Mouse (Mus musculus) embryonic facial prominence, embryonic 10.5 days (tissue): ENCODE results near the gene Ahnak. TPM values are rescaled to one million over a fixed set of nuclear protein-coding genes. Genes with fewer than 3 reads are reported as not detected.
"Not testable (repeated sequence)": the region's sequence is repeated elsewhere in the genome, so short reads cannot be mapped to it uniquely, and the experiment has no call there.

Experiments used
- DNase-seq: peaks from one replicate; pipeline ENCODE4 v3.0.0-alpha.2; 2017; ENCODE audit warnings: low spot score
- H3K27ac ChIP-seq: fragments of 300-500 bp; sonication (generic); replicated peaks from 2 replicates; pipeline ENCODE4 v1.5.1; 2016; ENCODE audit warnings: mild to moderate bottlenecking
- H3K27me3 ChIP-seq: fragments of 300-500 bp; sonication (generic); replicated peaks from 2 replicates; pipeline ENCODE4 v1.6.1; 2016; ENCODE audit warnings: low read depth, mild to moderate bottlenecking; ENCODE audit not compliant: poor library complexity, severe bottlenecking
- H3K36me3 ChIP-seq: fragments of 300-500 bp; sonication (generic); replicated peaks from 2 replicates; pipeline ENCODE4 v1.6.1; 2016; ENCODE audit warnings: mild to moderate bottlenecking, moderate library complexity
- H3K4me1 ChIP-seq: fragments of 300-500 bp; sonication (generic); 2 replicates; pipeline ENCODE4 v1.6.1; 2016
- H3K4me3 ChIP-seq: fragments of 300-500 bp; sonication (generic); 2 replicates; pipeline ENCODE4 v1.5.1; 2016; ENCODE audit warnings: mild to moderate bottlenecking, moderate library complexity
- H3K9me3 ChIP-seq: fragments of 300-500 bp; sonication (generic); 2 replicates; pipeline ENCODE4 v1.6.1; 2016; ENCODE audit warnings: mild to moderate bottlenecking
- WGBS: fragments of 180-500 bp; shearing (Covaris S2); methylation state at CpG from one replicate; pipeline ENCODE4 v1.1.7; 2016; 5-methylcytosine and 5-hydroxymethylcytosine counted together
- polyA plus RNA-seq: library from polyadenylated mRNA; unstranded; fragments of >200 nt; fragmentation: Nextera tagmentation; extraction: Ambion mirVana; gene quantifications from 2 replicates; pipeline ENCODE4 v1.2.1, GENCODE M21; 2016

Gene Ahnak
- polyA plus RNA-seq, 1 experiment from 2014 or later = 10.0 TPM

- 5% methylated on average over 46 of the region's 46 CpGs for WGBS
- H3K4me3 ChIP-seq = peak within 1 kb of the TSS; percentile 88
- H3K27ac ChIP-seq = peak within 1 kb of the TSS; percentile 87
- H3K27me3 ChIP-seq = no peaks in the 10 kb centered on the region
- peaks cover 80% of the 10 kb centered on the region for H3K36me3 ChIP-seq
- no peaks in the 10 kb centered on the region for H3K9me3 ChIP-seq
- DNase-seq = peak; percentile 89
- H3K4me1 ChIP-seq = peaks cover 26% of the 10 kb centered on the region
These were observed 35.7 kb upstream of the Ahnak start, which contains the start of gene Tut1 for GRCm38 (mm10) chr19:8953135-8954039. TSS of gene Tut1 (plus strand) at chr19:8953847.

DNA sequence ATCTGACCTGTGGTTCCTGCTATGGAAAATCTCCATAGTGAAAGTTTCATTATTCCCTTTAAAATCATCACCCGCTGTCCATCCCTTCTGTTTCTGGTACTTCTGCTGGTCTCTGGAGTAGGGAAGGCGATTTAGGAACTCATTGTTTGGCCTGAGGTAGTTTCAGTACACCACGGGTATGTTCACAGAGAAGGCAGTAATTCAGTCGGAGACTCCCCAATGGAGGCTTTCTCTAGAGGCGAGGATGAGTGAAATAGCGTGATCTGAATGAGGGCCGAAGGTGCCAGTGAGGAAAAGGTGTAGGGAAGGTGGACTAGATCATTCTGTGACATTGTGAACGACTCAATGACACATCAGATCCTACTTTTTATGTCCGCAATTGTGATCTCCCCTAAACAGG is 34.9 kb upstream of the Ahnak start:
- DNase-seq = no peak
- Histone ChIP-seq H3K27me3 (no peaks in the 10 kb centered on the region), H3K9me3 (no peaks in the 10 kb centered on the region), H3K4me1 (peaks cover 26% of the 10 kb centered on the region), H3K27ac (peak overlapping the region; percentile 87), H3K4me3 (peak overlapping the region; percentile 88), H3K36me3 (peaks cover 80% of the 10 kb centered on the region)
- WGBS = 7% methylated on average over 9 of the region's 9 CpGs

DNA sequence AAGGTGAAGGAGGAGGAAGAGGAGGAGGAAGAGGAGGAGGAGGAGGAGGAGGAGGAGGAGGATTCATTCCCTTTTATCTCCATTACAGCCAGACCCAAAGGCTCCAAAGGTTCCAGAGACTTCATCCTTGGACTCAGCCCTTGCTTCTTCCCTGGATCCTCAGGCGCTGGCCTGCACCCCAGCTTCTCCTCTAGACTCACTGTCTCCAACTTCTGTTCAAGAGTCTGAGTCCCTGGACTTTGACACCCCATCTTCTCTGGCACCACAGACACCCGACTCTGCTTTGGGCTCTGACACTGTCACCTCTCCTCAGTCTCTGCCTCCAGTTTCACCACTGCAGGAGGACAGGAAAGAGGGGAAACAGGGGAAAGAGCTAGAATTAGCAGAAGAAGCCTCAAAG is 26.8 kb upstream of the Ahnak start:
- H3K4me3 ChIP-seq = no peak overlapping the region
- no peaks in the 10 kb centered on the region for H3K27me3 ChIP-seq
- WGBS = 89% methylated on average over 2 of the region's 2 CpGs
- H3K36me3 ChIP-seq = peaks cover 90% of the 10 kb centered on the region
- no peak overlapping the region for H3K27ac ChIP-seq
- peaks cover 14% of the 10 kb centered on the region for H3K4me1 ChIP-seq
- no peak for DNase-seq
- no peaks in the 10 kb centered on the region for H3K9me3 ChIP-seq

- H3K27ac ChIP-seq = peak overlapping the region; percentile 88; the same call in 1 of the 2 replicates
These were observed 24.0 kb upstream of the Ahnak start for GRCm38 (mm10) chr19:8965075-8965474.

DNA sequence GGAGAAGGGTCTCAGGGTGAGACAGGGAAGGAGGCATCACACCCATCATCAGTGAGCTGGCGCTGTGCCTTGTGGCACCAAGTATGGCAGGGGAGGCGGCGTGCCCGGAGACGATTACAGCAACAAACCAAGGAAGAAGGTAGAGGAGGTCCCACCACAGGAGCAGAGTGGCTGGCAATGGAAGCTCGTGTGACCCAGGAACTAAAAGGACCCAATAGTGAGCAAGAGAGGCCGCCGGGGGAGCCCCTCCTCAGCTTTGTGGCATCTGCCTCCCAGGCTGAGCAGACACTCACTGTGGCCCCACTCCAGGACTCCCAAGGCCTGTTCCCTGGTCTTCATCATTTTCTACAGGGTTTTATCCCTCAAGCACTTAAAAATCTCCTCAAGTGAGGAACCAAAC is 23.3 kb upstream of the Ahnak start:
- Histone ChIP-seq H3K27ac (peak overlapping the region; percentile 88), H3K4me3 (peak overlapping the region; percentile 91), H3K27me3 (no peaks in the 10 kb centered on the region), H3K36me3 (peaks cover 79% of the 10 kb centered on the region), H3K4me1 (peaks cover 24% of the 10 kb centered on the region), H3K9me3 (no peaks in the 10 kb centered on the region)
- DNase-seq = no peak
- 78% methylated on average over 8 of the region's 8 CpGs for whole genome bisulfite sequencing

More at GRCm38 (mm10) chr19:8965075-8965474, 24.0 kb upstream of the Ahnak start:
- no peaks in the 10 kb centered on the region for H3K9me3 ChIP-seq
- 89% methylated on average over 11 of the region's 11 CpGs for WGBS
- no peak for DNase-seq
- H3K4me1 ChIP-seq = peaks cover 24% of the 10 kb centered on the region
- H3K36me3 ChIP-seq = peaks cover 79% of the 10 kb centered on the region
- no peaks in the 10 kb centered on the region for H3K27me3 ChIP-seq
- H3K4me3 ChIP-seq = peak overlapping the region; percentile 91

GRCm38 (mm10) chr19:8966198-8966589 is 22.9 kb upstream of the Ahnak start:
- no peaks in the 10 kb centered on the region for H3K27me3 ChIP-seq
- H3K4me1 ChIP-seq = peaks cover 24% of the 10 kb centered on the region
- no peaks in the 10 kb centered on the region for H3K9me3 ChIP-seq
- H3K27ac ChIP-seq = peak overlapping the region; percentile 88
- WGBS = 48% methylated on average over 5 of the region's 5 CpGs
- peak overlapping the region; percentile 91 for H3K4me3 ChIP-seq
- no peak for DNase-seq
- peaks cover 79% of the 10 kb centered on the region for H3K36me3 ChIP-seq

- under 1% methylated on average over 52 of the region's 52 CpGs for WGBS
- peaks cover 79% of the 10 kb centered on the region for H3K36me3 ChIP-seq
- H3K4me1 ChIP-seq = peaks cover 24% of the 10 kb centered on the region
- H3K27ac ChIP-seq = peak within 1 kb of the TSS; percentile 88
- no peaks in the 10 kb centered on the region for H3K27me3 ChIP-seq
- peak; percentile 100 for DNase-seq
- H3K4me3 ChIP-seq = peak within 1 kb of the TSS; percentile 91
- H3K9me3 ChIP-seq = no peaks in the 10 kb centered on the region
These were observed 22.3 kb upstream of the Ahnak start, which contains the start of gene Eef1g for GRCm38 (mm10) chr19:8966590-8967372. TSS of gene Eef1g (plus strand) at chr19:8967041.

DNA sequence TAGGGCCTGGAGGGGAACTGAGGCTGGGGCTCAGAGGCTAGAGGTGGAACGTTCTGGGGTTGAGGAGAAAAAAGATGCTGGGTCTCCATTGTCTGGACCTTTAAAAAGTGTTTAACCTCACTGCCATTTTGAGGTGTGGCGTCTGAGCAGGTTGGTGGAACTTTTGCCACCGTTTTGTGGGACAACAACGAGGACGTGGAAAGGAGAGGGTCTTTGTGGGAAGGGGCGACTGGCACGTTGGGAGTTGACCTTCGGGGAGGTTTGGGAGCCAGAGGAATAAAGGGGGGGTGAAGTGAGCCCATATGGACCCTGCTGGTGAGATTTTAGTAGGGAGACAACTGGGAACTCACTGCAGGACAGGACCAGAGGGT is 21.7 kb upstream of the Ahnak start:
- WGBS = under 1% methylated on average over 8 of the region's 8 CpGs
- peaks cover 79% of the 10 kb centered on the region for H3K36me3 ChIP-seq

DNA sequence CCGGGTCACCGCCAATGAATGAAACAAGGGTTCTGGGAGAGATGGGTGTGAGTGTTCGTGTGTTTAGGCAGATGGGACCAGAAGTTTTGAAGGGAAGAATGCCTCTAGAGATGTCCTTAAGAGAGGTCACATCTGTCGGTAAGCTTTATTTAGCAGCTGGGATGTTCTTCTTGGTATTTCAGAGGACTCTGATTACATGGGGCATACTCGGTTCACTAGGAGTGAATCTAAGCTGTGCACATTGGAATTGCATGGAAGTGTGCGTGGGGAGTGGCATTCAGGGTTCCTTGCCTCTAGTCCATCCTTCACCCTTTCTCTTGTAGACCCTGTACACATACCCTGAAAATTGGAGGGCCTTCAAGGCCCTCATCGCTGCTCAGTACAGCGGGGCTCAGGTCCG is 21.2 kb upstream of the Ahnak start:
- no peaks in the 10 kb centered on the region for H3K9me3 ChIP-seq
- peak overlapping the region; percentile 91 for H3K4me3 ChIP-seq
- WGBS = 8% methylated on average over 9 of the region's 9 CpGs
- peaks cover 24% of the 10 kb centered on the region for H3K4me1 ChIP-seq
- H3K36me3 ChIP-seq = peaks cover 79% of the 10 kb centered on the region
- DNase-seq = no peak
- no peaks in the 10 kb centered on the region for H3K27me3 ChIP-seq
- H3K27ac ChIP-seq = peak overlapping the region; percentile 88

More for the DNA sequence above, 21.7 kb upstream of the Ahnak start:
- no peak for DNase-seq
- H3K9me3 ChIP-seq = no peaks in the 10 kb centered on the region
- H3K27me3 ChIP-seq = no peaks in the 10 kb centered on the region
- H3K4me1 ChIP-seq = peaks cover 24% of the 10 kb centered on the region
- H3K27ac ChIP-seq = peak overlapping the region; percentile 88
- H3K4me3 ChIP-seq = peak overlapping the region; percentile 91

- peaks cover 13% of the 10 kb centered on the region; the same call in 1 of the 2 replicates for H3K4me1 ChIP-seq
- not testable (repeated sequence) for H3K27me3 ChIP-seq, H3K9me3 ChIP-seq, DNase-seq, H3K4me3 ChIP-seq, H3K27ac ChIP-seq
- peaks cover 91% of the 10 kb centered on the region for H3K36me3 ChIP-seq
- WGBS = 89% methylated on average over 8 of the region's 8 CpGs
These were observed 16.6 kb upstream of the Ahnak start for GRCm38 (mm10) chr19:8972491-8972890.

DNA sequence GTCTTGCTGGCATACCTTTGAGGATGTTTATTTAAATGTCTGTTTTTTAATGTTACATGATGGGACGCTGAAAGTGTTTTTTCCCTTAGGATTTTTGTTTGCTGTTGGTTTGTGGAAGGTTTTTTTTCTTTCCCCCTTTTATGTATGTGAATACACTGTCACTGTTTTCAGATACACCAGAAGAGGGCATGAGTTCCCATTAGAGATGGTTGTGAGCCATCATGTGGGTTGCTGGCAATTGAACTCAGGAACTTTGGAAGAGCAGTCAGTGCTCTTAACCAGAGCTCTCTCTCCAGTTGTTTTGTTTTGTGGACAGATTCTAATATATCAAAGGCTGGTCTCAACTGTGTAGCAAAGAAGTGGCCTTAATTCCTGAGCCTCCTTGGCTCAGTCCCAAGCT is 14.4 kb upstream of the Ahnak start:
- DNase-seq = no peak
- Histone ChIP-seq H3K36me3 (peaks cover 100% of the 10 kb centered on the region), H3K27ac (no peak overlapping the region), H3K27me3 (no peaks in the 10 kb centered on the region), H3K4me3 (no peak overlapping the region), H3K9me3 (no peaks in the 10 kb centered on the region), H3K4me1 (peaks cover 3% of the 10 kb centered on the region; the same call in 1 of the 2 replicates)
- 81% methylated on average over 1 of the region's 1 CpGs for WGBS

- Histone ChIP-seq H3K4me1 (peaks cover 3% of the 10 kb centered on the region; the same call in 1 of the 2 replicates), H3K4me3 (no peak overlapping the region), H3K27ac (no peak overlapping the region), H3K9me3 (no peaks in the 10 kb centered on the region), H3K27me3 (no peaks in the 10 kb centered on the region), H3K36me3 (peaks cover 100% of the 10 kb centered on the region)
- 97% methylated on average over 2 of the region's 2 CpGs for WGBS
- DNase-seq = no peak
These were observed 13.6 kb upstream of the Ahnak start for GRCm38 (mm10) chr19:8975491-8975890.
